Mouse (Mus musculus): ENCODE measurements at regions not wholly inside any gene's neighbourhood (a gene's known extent, or its start where the extent isn't known, plus 50 kb on each side); places are given as distances from the start of the nearest gene placed in this dataset.

DNA sequence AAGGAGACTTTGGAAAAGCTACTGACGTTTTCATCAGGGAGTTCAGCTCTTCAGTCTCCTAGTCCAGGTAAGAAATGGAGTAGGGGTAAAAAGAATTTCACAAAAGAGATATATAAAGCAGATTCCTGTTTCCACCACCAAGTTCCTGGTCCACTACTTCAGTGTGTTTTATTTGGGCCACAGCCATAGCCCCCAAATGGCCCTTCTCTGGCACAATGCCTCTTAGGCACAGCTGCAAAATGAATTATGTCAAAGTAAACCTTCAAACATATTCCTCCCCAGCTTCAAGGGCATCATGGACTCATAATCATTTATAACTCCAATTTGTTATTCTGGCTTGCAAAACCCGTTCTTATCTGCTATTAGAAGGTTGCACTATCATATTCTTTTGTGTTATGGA, 325.1 kb downstream of the Slc6a15 start:
- TF ChIP-seq CTCF (IDR thresholded peaks at IDR 0.05; ENCODE audit: low read depth): no peak
- no peak for TF ChIP-seq EP300 (IDR thresholded peaks at IDR 0.05; ENCODE audit: low read depth)

All from heart, postnatal 0 days (tissue).